Mouse (Mus musculus) c-Kit-positive CD71-negative TER-119-negative erythroid progenitor cells, embryonic 14.5 days (primary cell): ENCODE measurements around the gene Calm2.

Source experiments
- DNase-seq: peaks from one replicate; pipeline ENCODE4 v3.0.0-alpha.2; 2013; ENCODE audit warnings: low read depth

Calm2 gene

GRCm38 (mm10) chr17:87397088-87397487, 49.6 kb downstream of the Calm2 start:
- DNase-seq: no peak

GRCm38 (mm10) chr17:87391242-87391641, 55.5 kb downstream of the Calm2 start:
- DNase-seq: no peak

- DNase-seq: no peak
Observed at GRCm38 (mm10) chr17:87387068-87387467, 59.7 kb downstream of the Calm2 start.

GRCm38 (mm10) chr17:87385835-87386234, 60.9 kb downstream of the Calm2 start:
- no peak for DNase-seq
